Mouse (Mus musculus) monocyte, adult 5-6 weeks (primary cell): ENCODE data around the gene Psmb2. TPM values are rescaled to one million over a fixed set of nuclear protein-coding genes. Genes with fewer than 3 reads are reported as not detected.

ENCODE experiments used
- ATAC-seq: fragments of 153-309, 156-312 bp; replicated peaks from 2 replicates; pipeline ENCODE4 v1.8.0; 2017; ENCODE audit warnings: mild to moderate bottlenecking; ENCODE audit not compliant: low TSS enrichment, insufficient number of reproducible peaks, severe bottlenecking, poor library complexity, low FRiP score
- total RNA-seq: library from RNA; stranded (forward); fragments of 200-1000, 200-491, 200-594 nt; gene quantifications from 3 replicates; pipeline ENCODE4 v1.2.3, GENCODE M21; 2017

The Psmb2 gene
- 64.6 to 85.4 TPM (median 64.6 TPM) in 3 replicates for total RNA-seq

DNA sequence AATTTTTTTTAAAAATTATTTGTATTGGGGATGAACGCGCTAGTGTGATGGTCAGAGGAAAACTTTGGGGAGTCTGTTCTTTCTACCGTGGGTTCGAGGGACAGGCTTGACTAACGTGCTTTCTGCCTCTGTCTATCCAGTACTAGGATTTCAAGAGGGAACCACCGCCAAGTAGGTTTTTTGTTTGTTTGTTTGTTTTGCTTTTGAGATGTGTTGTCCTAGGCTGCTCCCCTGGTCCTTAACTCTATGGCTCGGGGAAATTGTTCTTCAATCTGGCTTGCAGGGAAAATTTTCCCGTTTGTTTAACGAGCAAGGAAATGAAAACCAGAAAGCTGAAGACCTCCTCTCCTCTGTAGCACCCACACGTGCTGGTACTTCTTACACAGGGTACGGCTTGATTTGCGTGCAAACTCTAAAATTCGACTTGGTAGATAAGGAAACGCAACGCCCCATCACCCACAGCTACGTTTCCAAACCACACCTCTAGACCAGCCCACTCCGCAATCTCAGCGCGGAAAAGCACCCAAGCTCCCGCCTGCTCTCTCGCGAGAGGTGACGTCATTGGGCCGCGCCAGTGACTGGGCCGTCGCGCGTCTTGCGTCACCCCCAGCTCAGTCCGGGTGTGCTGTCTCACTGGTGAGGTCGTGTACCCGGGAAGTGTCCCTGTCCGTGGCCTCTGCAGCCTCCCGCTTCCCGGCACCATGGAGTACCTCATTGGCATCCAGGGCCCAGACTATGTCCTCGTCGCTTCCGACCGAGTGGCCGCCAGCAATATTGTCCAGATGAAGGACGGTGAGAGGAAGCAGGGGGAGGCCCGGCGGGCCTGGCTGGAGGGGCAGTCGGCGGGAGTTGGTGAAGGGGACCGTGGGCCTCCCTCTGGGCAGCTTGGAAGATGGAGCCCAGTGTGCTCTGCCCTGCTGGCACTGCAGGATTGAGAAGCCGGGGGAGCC, at the start of gene Psmb2:
TSS of gene Psmb2 (plus strand) at position 577 of the 950 bp plus-strand sequence.
- ATAC-seq: peak; percentile 98

DNA sequence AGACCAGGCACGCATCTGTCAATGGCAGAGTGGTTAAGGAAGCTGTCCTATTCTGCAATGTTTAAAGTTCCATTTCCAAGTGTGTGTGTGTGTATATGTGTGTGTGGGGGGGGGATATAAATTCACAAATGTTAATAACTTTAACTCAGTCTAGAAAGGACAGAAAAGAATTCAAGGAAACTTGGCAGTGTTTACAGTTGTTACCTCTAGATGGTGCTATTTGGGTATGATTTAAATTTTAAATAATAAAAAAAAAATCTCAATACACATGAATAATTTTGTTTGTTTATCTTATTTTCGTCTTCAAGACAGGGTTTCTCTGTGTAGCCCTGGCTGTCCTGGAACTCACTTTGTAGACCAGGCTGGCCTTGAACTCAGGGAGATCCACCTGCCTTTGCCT, 45.5 kb upstream of the Psmb2 start:
- ATAC-seq: no peak

- ATAC-seq: no peak
These were observed 44.8 kb upstream of the Psmb2 start for GRCm38 (mm10) chr4:126632668-126633067.

GRCm38 (mm10) chr4:126636330-126636729, 41.1 kb upstream of the Psmb2 start:
- no peak for ATAC-seq

GRCm38 (mm10) chr4:126637446-126637845, 40.0 kb upstream of the Psmb2 start:
- no peak for ATAC-seq

GRCm38 (mm10) chr4:126639339-126639738, 38.1 kb upstream of the Psmb2 start:
- ATAC-seq: no peak

GRCm38 (mm10) chr4:126641901-126642300, 35.5 kb upstream of the Psmb2 start:
- no peak for ATAC-seq

GRCm38 (mm10) chr4:126643815-126644214, 33.6 kb upstream of the Psmb2 start:
- peak; percentile 47; the same call in 1 of the 2 replicates for ATAC-seq

DNA sequence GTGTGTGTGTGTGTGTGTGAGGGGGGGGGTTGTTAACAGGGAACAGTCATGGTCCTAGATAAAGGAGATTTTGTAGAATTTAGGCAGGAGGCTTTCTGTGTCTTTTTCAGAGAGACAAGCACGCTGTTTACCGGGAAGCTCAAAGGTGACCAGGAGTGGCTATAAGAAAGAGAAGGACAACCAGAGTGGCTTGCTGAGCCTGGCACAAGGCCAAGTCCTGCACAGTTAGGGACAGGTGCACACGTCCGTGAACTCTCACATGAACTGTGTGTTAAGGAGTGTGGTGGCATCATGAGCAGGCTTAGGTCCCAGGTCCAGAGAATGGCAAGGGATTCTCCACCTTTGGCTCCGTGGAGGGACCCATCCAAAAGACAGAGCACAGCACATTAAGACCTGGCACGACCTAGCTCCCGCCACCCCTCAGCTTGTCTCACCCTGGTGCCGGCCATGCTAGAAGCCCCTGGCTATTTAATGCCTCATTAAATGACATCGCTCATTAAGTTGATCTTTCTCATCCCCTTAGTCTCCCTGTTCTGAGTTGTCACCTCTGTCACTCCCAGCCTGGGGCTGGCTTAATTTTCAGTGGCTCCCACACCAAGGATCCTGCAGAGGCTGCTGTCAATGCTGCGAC, 33.0 kb upstream of the Psmb2 start:
- ATAC-seq: 0 out of 2 replicates have a peak, but pooled peaks have one; percentile 31

- ATAC-seq: no peak
These were observed 29.2 kb upstream of the Psmb2 start for GRCm38 (mm10) chr4:126647996-126648910.

- ATAC-seq: no peak
These were observed 24.3 kb upstream of the Psmb2 start for GRCm38 (mm10) chr4:126653148-126653547.

DNA sequence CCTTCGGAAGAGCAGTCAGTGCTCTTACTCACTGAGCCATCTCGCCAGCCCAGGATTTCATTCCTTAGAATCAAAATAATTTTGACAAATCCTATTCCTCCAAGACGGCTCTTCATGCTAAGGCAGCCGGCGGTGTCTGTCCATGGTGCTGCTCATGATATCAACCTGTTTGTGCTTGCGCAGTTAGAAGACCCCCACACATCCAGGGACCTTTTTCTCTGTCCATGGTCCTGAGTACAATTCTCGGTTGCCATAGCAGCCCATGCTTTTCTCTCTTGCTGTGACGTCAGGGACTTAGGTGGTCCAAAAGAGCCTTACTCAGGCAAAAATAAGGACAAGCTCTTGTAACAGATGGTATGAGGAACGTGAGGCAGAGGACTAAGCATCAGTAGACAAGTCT, 22.1 kb upstream of the Psmb2 start:
- ATAC-seq: no peak

DNA sequence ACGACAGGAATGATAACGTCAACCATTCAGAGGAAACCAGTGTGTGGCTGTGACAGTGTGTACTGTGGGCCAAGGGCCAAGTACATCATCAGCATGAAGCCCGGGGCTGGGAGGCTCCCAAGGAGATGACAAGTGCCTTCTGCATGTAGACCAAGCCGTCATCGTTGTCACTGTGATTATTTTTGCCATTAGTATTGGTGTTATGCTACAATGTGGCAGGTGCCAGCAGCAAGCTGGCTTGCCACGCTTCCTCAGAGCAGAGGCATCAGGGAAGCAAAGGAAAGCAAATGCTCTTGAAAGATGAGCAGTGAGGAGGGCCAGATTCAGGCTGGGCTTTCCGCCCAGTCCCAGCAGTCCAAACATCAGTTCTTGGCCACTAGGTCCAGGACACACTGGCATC, 16.2 kb upstream of the Psmb2 start:
- ATAC-seq: no peak

- no peak for ATAC-seq
These were observed 10.4 kb upstream of the Psmb2 start for GRCm38 (mm10) chr4:126667075-126667474.

GRCm38 (mm10) chr4:126682298-126682697, 4.9 kb downstream of the Psmb2 start:
- ATAC-seq: no peak

GRCm38 (mm10) chr4:126683084-126683483, 5.7 kb downstream of the Psmb2 start:
- ATAC-seq: no peak

DNA sequence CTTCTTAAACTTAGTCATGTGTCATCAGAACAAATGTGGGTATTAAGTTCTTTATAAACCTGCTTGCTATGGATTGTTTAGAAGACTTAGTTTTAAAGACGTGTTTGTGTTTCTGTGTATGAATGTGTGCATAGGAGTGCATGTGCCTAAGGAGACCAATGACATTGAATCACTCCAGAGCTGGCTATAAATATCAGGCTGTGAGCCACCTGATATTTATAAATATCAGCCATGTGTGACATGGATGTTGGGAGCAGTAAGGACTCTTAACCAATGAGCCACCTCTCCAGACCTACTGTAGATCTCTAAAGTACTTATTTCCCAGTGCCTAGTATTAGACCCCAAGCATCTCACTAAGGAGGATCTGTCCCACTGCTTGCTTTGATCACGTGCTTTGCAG, 12.0 kb downstream of the Psmb2 start:
- no peak for ATAC-seq

DNA sequence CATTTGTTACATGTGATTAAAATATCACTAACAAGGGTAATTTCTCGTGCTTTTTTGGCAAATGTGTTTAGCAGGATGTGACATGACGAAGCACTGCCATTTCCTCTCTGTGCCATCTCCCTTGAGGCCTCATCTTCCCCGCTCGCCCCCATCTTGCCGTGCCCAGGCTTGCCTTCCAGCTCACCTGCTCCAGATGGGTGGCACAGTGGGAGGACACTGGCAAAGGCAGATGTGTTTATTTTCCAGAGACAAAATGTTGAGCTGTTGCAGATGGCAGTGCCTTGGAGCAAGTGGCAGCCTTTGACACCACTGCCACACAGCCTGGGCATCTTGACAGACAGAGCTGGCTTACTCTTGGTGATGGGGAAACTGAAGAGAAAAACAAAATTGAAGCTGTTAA, 15.6 kb downstream of the Psmb2 start:
- no peak for ATAC-seq

DNA sequence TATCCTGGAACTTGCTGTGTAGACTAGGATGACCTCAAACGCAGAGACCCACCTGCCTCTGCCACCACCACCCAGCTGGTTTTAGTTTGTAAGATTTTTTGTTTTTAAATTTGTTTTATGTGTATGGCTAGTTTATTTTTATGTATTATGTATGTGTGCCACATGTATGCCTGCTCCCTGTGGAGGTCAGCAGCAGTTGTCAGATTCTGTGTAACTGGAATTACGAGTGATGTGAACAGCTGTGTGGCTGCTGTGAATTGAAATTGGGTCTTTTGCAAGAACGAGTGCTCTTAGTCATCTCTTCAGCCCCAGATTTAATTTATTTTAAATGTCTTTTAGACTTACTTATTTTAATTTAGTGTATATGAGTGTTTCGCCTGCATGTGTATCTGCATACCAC, 19.5 kb downstream of the Psmb2 start:
- no peak for ATAC-seq
